Mouse (Mus musculus) testis, adult 2 months (tissue): Measurements from ENCODE around the gene Adamtsl4. TPM values are rescaled to one million over a fixed set of nuclear protein-coding genes. Genes with fewer than 3 reads are reported as not detected.

Source experiments
- H3K27ac ChIP-seq: fragments of 200-500 bp; 2 replicates; pipeline ENCODE4 v1.5.1; 2012; ENCODE audit warnings: low read depth, low read length; ENCODE audit not compliant: control insufficient read depth, insufficient read depth
- H3K27me3 ChIP-seq: fragments of 200-500 bp; 2 replicates; pipeline ENCODE4 v1.6.1; 2012; ENCODE audit warnings: mild to moderate bottlenecking, low read length, moderate library complexity; ENCODE audit not compliant: control insufficient read depth, insufficient read depth
- H3K36me3 ChIP-seq: fragments of 200-500 bp; 2 replicates; pipeline ENCODE4 v1.6.1; 2012; ENCODE audit warnings: mild to moderate bottlenecking, low read length; ENCODE audit not compliant: control insufficient read depth, insufficient read depth
- H3K4me1 ChIP-seq: fragments of 200-500 bp; 2 replicates; pipeline ENCODE4 v1.6.1; 2012; ENCODE audit warnings: low read length; ENCODE audit not compliant: control insufficient read depth, insufficient read depth
- H3K4me3 ChIP-seq: fragments of 200-500 bp; 2 replicates; pipeline ENCODE4 v1.5.1; 2012; ENCODE audit warnings: low read depth, mild to moderate bottlenecking, low read length, moderate library complexity, mixed read lengths; ENCODE audit not compliant: control insufficient read depth
- CTCF ChIP-seq: fragments of 200-500 bp; IDR thresholded peaks from 2 replicates; pipeline ENCODE4 v1.5.1; 2012; ENCODE audit warnings: low read depth, mild to moderate bottlenecking, inconsistent platforms, low read length, moderate library complexity; ENCODE audit not compliant: control insufficient read depth, insufficient read depth, insufficient replicate concordance
- POLR2A ChIP-seq: fragments of 200-500 bp; IDR thresholded peaks from 2 replicates; pipeline ENCODE4 v1.6.1; 2012; ENCODE audit warnings: low read depth, mild to moderate bottlenecking, inconsistent platforms, low read length, moderate library complexity; ENCODE audit not compliant: control insufficient read depth
- polyA plus RNA-seq: library from polyadenylated mRNA; depleted of rRNA; stranded (reverse); fragments of >200 nt; gene quantifications from 2 replicates; pipeline ENCODE4 v1.2.3, GENCODE M21; 2012

The Adamtsl4 gene
- polyA plus RNA-seq, 1 experiment, result 0.74 TPM

- no peaks in the 10 kb centered on the region for H3K36me3 ChIP-seq
- no peaks in the 10 kb centered on the region; the same call in 1 of the 2 replicates for H3K27me3 ChIP-seq
- H3K27ac ChIP-seq, result no peak overlapping the region
- peaks cover 15% of the 10 kb centered on the region for H3K4me1 ChIP-seq
- no peak for TF ChIP-seq CTCF
- H3K4me3 ChIP-seq, result no peak overlapping the region
Measured at GRCm38 (mm10) chr3:95685301-95685700, 2.4 kb downstream of the Adamtsl4 start.

- H3K27me3 ChIP-seq, result no peaks in the 10 kb centered on the region; the same call in 1 of the 2 replicates
- H3K4me3 ChIP-seq, result no peak overlapping the region
- no peaks in the 10 kb centered on the region for H3K36me3 ChIP-seq
- no peak for TF ChIP-seq POLR2A
- no peak for TF ChIP-seq CTCF
- peaks cover 15% of the 10 kb centered on the region for H3K4me1 ChIP-seq
- no peak overlapping the region for H3K27ac ChIP-seq
Measured at GRCm38 (mm10) chr3:95684846-95685245, 2.9 kb downstream of the Adamtsl4 start.

GRCm38 (mm10) chr3:95682878-95683277, 4.8 kb downstream of the Adamtsl4 start:
- Histone ChIP-seq H3K27me3 (no peaks in the 10 kb centered on the region; the same call in 1 of the 2 replicates), H3K36me3 (no peaks in the 10 kb centered on the region), H3K4me1 (peaks cover 12% of the 10 kb centered on the region), H3K27ac (no peak overlapping the region), H3K4me3 (no peak overlapping the region)
- no peak for TF ChIP-seq POLR2A
- TF ChIP-seq CTCF, result no peak; the same call in 1 of the 2 replicates

GRCm38 (mm10) chr3:95681365-95681764, 6.4 kb downstream of the Adamtsl4 start:
- no peak overlapping the region for H3K4me3 ChIP-seq
- peaks cover 10% of the 10 kb centered on the region for H3K4me1 ChIP-seq
- TF ChIP-seq POLR2A, result no peak
- TF ChIP-seq CTCF, result no peak
- no peaks in the 10 kb centered on the region for H3K36me3 ChIP-seq
- H3K27me3 ChIP-seq, result no peaks in the 10 kb centered on the region
- no peak overlapping the region for H3K27ac ChIP-seq

- no peaks in the 10 kb centered on the region for H3K36me3 ChIP-seq
- H3K27me3 ChIP-seq, result no peaks in the 10 kb centered on the region
- H3K4me1 ChIP-seq, result peaks cover 10% of the 10 kb centered on the region
- TF ChIP-seq CTCF (no peak), POLR2A (no peak)
- H3K4me3 ChIP-seq, result no peak overlapping the region
- no peak overlapping the region for H3K27ac ChIP-seq
Measured at GRCm38 (mm10) chr3:95680673-95681072, 7.0 kb downstream of the Adamtsl4 start.

- Histone ChIP-seq H3K4me1 (peaks cover 16% of the 10 kb centered on the region), H3K27me3 (no peaks in the 10 kb centered on the region), H3K27ac (no peak overlapping the region), H3K4me3 (no peak overlapping the region), H3K36me3 (no peaks in the 10 kb centered on the region)
- TF ChIP-seq CTCF (no peak), POLR2A (no peak)
Measured at GRCm38 (mm10) chr3:95679551-95679950, 8.2 kb downstream of the Adamtsl4 start.

GRCm38 (mm10) chr3:95677420-95678090, 10.2 kb downstream of the Adamtsl4 start:
- no peak overlapping the region for H3K4me3 ChIP-seq
- peaks cover 24% of the 10 kb centered on the region for H3K4me1 ChIP-seq
- H3K27me3 ChIP-seq, result no peaks in the 10 kb centered on the region
- H3K27ac ChIP-seq, result no peak overlapping the region
- no peak for TF ChIP-seq CTCF
- TF ChIP-seq POLR2A, result no peak
- no peaks in the 10 kb centered on the region for H3K36me3 ChIP-seq
